Mouse (Mus musculus) forebrain, embryonic 16.5 days (tissue): ENCODE data around the gene Parn. TPM values are rescaled to one million over a fixed set of nuclear protein-coding genes. Genes with fewer than 3 reads are reported as not detected.

Experiments used
- ATAC-seq: fragments of 200-750 bp; cut with Nextera tagmentation; 2 replicates; pipeline ENCODE4 v1.8.0; 2017; ENCODE audit warnings: mild to moderate bottlenecking, moderate library complexity
- H3K27ac ChIP-seq: fragments of 300-500 bp; sonication (generic); 2 replicates; pipeline ENCODE4 v1.5.1; 2014; ENCODE audit warnings: low read length, control low read depth
- H3K27me3 ChIP-seq: fragments of 300-500 bp; sonication (generic); replicated peaks from 2 replicates; pipeline ENCODE4 v1.6.1; 2014; ENCODE audit warnings: low read length; ENCODE audit not compliant: control insufficient read depth, insufficient read depth
- H3K36me3 ChIP-seq: fragments of 300-500 bp; sonication (generic); 2 replicates; pipeline ENCODE4 v1.6.1; 2014; ENCODE audit not compliant: control insufficient read depth, insufficient read depth
- H3K4me1 ChIP-seq: fragments of 300-500 bp; sonication (generic); replicated peaks from 2 replicates; pipeline ENCODE4 v1.6.1; 2014; ENCODE audit warnings: low read length; ENCODE audit not compliant: control insufficient read depth, insufficient read depth
- H3K4me2 ChIP-seq: fragments of 300-500 bp; sonication (generic); 2 replicates; pipeline ENCODE4 v1.6.1; 2014; ENCODE audit warnings: mild to moderate bottlenecking, low read length, control low read depth
- H3K4me3 ChIP-seq: fragments of 300-500 bp; sonication (generic); replicated peaks from 2 replicates; pipeline ENCODE4 v1.5.1; 2014; ENCODE audit warnings: mild to moderate bottlenecking, low read length, control low read depth
- H3K9ac ChIP-seq: fragments of 300-500 bp; sonication (generic); replicated peaks from 2 replicates; pipeline ENCODE4 v1.6.1; 2014; ENCODE audit warnings: low read depth, low read length, control low read depth
- H3K9me3 ChIP-seq: fragments of 300-500 bp; sonication (generic); 2 replicates; pipeline ENCODE4 v1.6.1; 2016; ENCODE audit warnings: low read length; ENCODE audit not compliant: control insufficient read depth
- WGBS: fragments of 180-500 bp; shearing (Covaris S2); extraction: QIAGEN DNeasy Blood & Tissue Kit; methylation state at CpG from one replicate; pipeline ENCODE4 v1.1.7; 2014; 5-methylcytosine and 5-hydroxymethylcytosine counted together
- polyA plus RNA-seq: library from polyadenylated mRNA; unstranded; fragments of >200 nt; fragmentation: Nextera tagmentation; extraction: Ambion mirVana; gene quantifications from 2 replicates; pipeline ENCODE4 v1.2.1, GENCODE M21; 2015

Gene Parn
- 44.2 and 46.4 TPM in 2 replicates for polyA plus RNA-seq

- 0% methylated on average over 35 of the region's 35 CpGs for WGBS
- peak within 1 kb of the TSS; percentile 78 for H3K9ac ChIP-seq
- H3K4me2 ChIP-seq: peak within 1 kb of the TSS; percentile 61
- H3K27ac ChIP-seq: peak within 1 kb of the TSS; percentile 66
- no peaks in the 10 kb centered on the region for H3K27me3 ChIP-seq
- H3K4me3 ChIP-seq: peak within 1 kb of the TSS; percentile 64
- peaks cover 14% of the 10 kb centered on the region for H3K4me1 ChIP-seq
- peaks cover 5% of the 10 kb centered on the region; the same call in 1 of the 2 replicates for H3K36me3 ChIP-seq
- H3K9me3 ChIP-seq: no peaks in the 10 kb centered on the region
- peak; percentile 93 for ATAC-seq
These were observed at the start of gene Parn for GRCm38 (mm10) chr16:13667878-13668343. TSS of gene Parn (minus strand) at chr16:13668170.

GRCm38 (mm10) chr16:13716821-13717553 lies 49.0 kb upstream of the Parn start:
- Histone ChIP-seq H3K9ac (no peak overlapping the region), H3K27ac (no peak overlapping the region), H3K4me3 (no peak overlapping the region), H3K36me3 (no peaks in the 10 kb centered on the region), H3K4me1 (no peaks in the 10 kb centered on the region), H3K4me2 (no peak overlapping the region), H3K9me3 (no peaks in the 10 kb centered on the region), H3K27me3 (no peaks in the 10 kb centered on the region)
- WGBS: 67% methylated on average over 2 of the region's 2 CpGs
- ATAC-seq: no peak

DNA sequence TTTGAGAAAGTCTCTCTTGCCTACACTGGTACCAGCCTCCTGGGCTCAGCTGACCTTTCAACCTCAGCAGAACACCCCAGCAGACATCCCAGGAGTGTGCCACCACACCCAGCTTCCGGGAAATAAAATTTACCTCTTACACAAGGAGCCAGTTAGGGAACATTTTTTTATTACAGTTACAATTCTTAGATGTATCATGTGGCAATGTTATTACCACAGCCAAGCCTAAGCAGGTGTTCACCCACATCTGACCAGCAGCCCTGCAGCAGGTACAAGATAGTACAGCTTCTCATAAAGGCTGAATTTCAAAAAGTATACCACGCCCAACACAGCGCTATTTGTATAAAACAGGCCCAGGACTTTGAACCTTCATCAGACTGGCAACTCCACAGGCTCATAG lies 46.9 kb upstream of the Parn start:
- Histone ChIP-seq H3K4me1 (no peaks in the 10 kb centered on the region), H3K4me3 (no peak overlapping the region), H3K27me3 (no peaks in the 10 kb centered on the region), H3K4me2 (no peak overlapping the region), H3K9me3 (no peaks in the 10 kb centered on the region), H3K9ac (no peak overlapping the region), H3K27ac (no peak overlapping the region), H3K36me3 (no peaks in the 10 kb centered on the region)
- ATAC-seq: no peak
- 91% methylated on average over 3 of the region's 3 CpGs for WGBS

DNA sequence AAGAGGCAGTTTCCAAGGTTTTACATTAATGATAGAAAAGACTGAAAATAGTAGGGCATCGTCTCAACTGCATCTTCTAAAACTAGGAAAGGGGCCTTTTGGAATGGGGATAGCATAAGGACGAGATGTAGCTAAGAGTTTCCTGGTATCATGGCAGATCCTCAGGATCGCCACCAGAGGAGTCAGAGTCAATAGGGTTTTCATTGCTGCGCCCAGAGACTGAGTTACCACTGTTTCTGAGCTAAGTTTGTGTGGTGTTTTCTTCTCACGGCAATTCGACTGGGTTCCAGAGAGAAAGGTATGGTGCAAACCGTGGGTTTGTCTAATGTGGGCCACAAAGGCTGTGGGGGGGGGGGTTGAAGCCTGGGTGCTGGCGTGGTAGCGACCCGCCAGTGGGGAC lies 36.7 kb upstream of the Parn start:
- H3K4me2 ChIP-seq: no peak overlapping the region
- no peak overlapping the region for H3K27ac ChIP-seq
- H3K4me1 ChIP-seq: no peaks in the 10 kb centered on the region
- ATAC-seq: no peak
- 95% methylated on average over 10 of the region's 10 CpGs for WGBS
- H3K27me3 ChIP-seq: no peaks in the 10 kb centered on the region
- no peak overlapping the region for H3K9ac ChIP-seq
- no peak overlapping the region for H3K4me3 ChIP-seq
- H3K9me3 ChIP-seq: no peaks in the 10 kb centered on the region
- H3K36me3 ChIP-seq: peaks cover 7% of the 10 kb centered on the region; the same call in 1 of the 2 replicates

DNA sequence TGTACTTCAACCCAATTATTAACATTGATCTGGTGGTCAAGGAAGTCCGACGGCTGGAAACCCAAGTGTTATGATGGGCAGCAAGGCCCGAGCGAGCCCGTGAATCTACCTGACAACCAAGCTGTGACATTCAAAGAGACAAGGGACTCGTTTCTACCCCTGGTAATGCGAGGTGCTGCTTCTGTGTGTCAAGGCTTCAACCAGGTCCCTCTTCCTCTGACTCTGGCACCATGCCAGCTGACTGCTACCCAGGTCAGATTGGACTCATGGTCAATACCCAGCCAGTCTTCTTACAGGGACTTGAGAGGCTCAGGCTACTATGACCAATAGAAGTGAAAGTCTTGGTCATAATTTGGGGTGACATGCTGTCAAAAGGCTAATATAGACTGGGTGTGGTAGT lies 34.2 kb upstream of the Parn start:
- Histone ChIP-seq H3K27ac (no peak overlapping the region), H3K4me3 (no peak overlapping the region), H3K9me3 (no peaks in the 10 kb centered on the region), H3K4me2 (no peak overlapping the region), H3K36me3 (peaks cover 22% of the 10 kb centered on the region), H3K4me1 (no peaks in the 10 kb centered on the region), H3K27me3 (no peaks in the 10 kb centered on the region), H3K9ac (no peak overlapping the region)
- ATAC-seq: no peak
- 96% methylated on average over 7 of the region's 7 CpGs for WGBS

- H3K27me3 ChIP-seq: no peaks in the 10 kb centered on the region
- no peak overlapping the region for H3K4me3 ChIP-seq
- H3K9me3 ChIP-seq: no peaks in the 10 kb centered on the region
- 92% methylated on average over 7 of the region's 7 CpGs for WGBS
- no peak overlapping the region for H3K27ac ChIP-seq
- H3K4me1 ChIP-seq: no peaks in the 10 kb centered on the region
- H3K9ac ChIP-seq: no peak overlapping the region
- peaks cover 30% of the 10 kb centered on the region for H3K36me3 ChIP-seq
- no peak for ATAC-seq
- H3K4me2 ChIP-seq: no peak overlapping the region
These were observed 31.0 kb upstream of the Parn start for GRCm38 (mm10) chr16:13698998-13699397.

GRCm38 (mm10) chr16:13678601-13679319 lies 10.8 kb upstream of the Parn start:
- no peak overlapping the region for H3K4me3 ChIP-seq
- no peaks in the 10 kb centered on the region for H3K9me3 ChIP-seq
- H3K27ac ChIP-seq: no peak overlapping the region
- H3K36me3 ChIP-seq: peaks cover 7% of the 10 kb centered on the region; the same call in 1 of the 2 replicates
- H3K27me3 ChIP-seq: no peaks in the 10 kb centered on the region
- H3K4me2 ChIP-seq: no peak overlapping the region
- H3K9ac ChIP-seq: no peak overlapping the region
- 87% methylated on average over 3 of the region's 3 CpGs for WGBS
- ATAC-seq: no peak
- H3K4me1 ChIP-seq: no peaks in the 10 kb centered on the region

- H3K4me1 ChIP-seq: peaks cover 13% of the 10 kb centered on the region
- H3K27ac ChIP-seq: no peak overlapping the region
- no peak overlapping the region for H3K4me2 ChIP-seq
- no peaks in the 10 kb centered on the region for H3K27me3 ChIP-seq
- no peak overlapping the region for H3K9ac ChIP-seq
- peaks cover 7% of the 10 kb centered on the region; the same call in 1 of the 2 replicates for H3K36me3 ChIP-seq
- WGBS: 99% methylated on average over 3 of the region's 3 CpGs
- ATAC-seq: no peak
- no peaks in the 10 kb centered on the region for H3K9me3 ChIP-seq
- H3K4me3 ChIP-seq: no peak overlapping the region
These were observed 6.5 kb upstream of the Parn start for GRCm38 (mm10) chr16:13674511-13674910.

DNA sequence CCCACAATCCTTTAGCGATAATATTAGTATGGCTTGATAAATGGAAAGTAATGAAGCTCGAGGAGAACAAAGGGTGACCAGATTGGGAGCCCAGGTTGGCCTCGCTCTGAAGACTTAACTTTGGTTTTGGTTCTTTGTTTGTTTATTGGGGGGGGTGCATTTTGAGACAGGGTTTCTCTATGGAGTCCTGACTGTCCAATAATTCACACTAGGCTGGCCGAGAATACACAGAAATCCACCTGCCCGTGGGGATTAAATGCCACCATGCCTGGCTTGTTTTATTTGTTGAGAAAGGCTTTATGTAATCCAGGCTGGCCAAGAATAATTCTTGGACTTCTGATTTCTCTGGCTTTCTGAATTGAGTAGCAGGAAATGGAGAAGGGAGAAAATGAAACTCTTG lies 5.1 kb upstream of the Parn start:
- 67% methylated on average over 5 of the region's 5 CpGs for WGBS
- Histone ChIP-seq H3K27ac (no peak overlapping the region), H3K4me3 (no peak overlapping the region), H3K9me3 (no peaks in the 10 kb centered on the region), H3K36me3 (peaks cover 7% of the 10 kb centered on the region; the same call in 1 of the 2 replicates), H3K9ac (no peak overlapping the region), H3K4me1 (peaks cover 13% of the 10 kb centered on the region), H3K27me3 (no peaks in the 10 kb centered on the region), H3K4me2 (peak overlapping the region; percentile 74)
- no peak for ATAC-seq
